Mouse (Mus musculus) forebrain, embryonic 14.5 days (tissue): ENCODE data around the gene Crtap. TPM values are rescaled to one million over a fixed set of nuclear protein-coding genes. Genes with fewer than 3 reads are reported as not detected.

Source experiments
- ATAC-seq: fragments of 200-750 bp; cut with Nextera tagmentation; 2 replicates; pipeline ENCODE4 v1.8.0; 2017; ENCODE audit warnings: mild to moderate bottlenecking, moderate library complexity
- DNase-seq: peaks from one replicate; pipeline ENCODE4 v3.0.0-alpha.2; 2015; ENCODE audit warnings: low spot score
- H3K27ac ChIP-seq: fragments of 300-500 bp; sonication (generic); 2 replicates; pipeline ENCODE4 v1.5.1; 2014; ENCODE audit warnings: low read depth, mild to moderate bottlenecking, control low read depth, low read length, moderate library complexity
- H3K27me3 ChIP-seq: fragments of 300-500 bp; sonication (generic); replicated peaks from 2 replicates; pipeline ENCODE4 v1.6.1; 2014; ENCODE audit warnings: low read length, control low read depth, mixed read lengths; ENCODE audit not compliant: control insufficient read depth, insufficient read depth
- H3K36me3 ChIP-seq: fragments of 300-500 bp; sonication (generic); 2 replicates; pipeline ENCODE4 v1.6.1; 2014; ENCODE audit warnings: low read length, control low read depth; ENCODE audit not compliant: control insufficient read depth, insufficient read depth
- H3K4me1 ChIP-seq: fragments of 300-500 bp; sonication (generic); 2 replicates; pipeline ENCODE4 v1.6.1; 2014; ENCODE audit warnings: antibody characterized with exemption, low read length, control low read depth; ENCODE audit not compliant: control insufficient read depth, insufficient read depth
- H3K4me2 ChIP-seq: fragments of 300-500 bp; sonication (generic); 2 replicates; pipeline ENCODE4 v1.6.1; 2014; ENCODE audit warnings: mild to moderate bottlenecking, control low read depth, low read length
- H3K4me3 ChIP-seq: fragments of 300-500 bp; sonication (generic); 2 replicates; pipeline ENCODE4 v1.5.1; 2014; ENCODE audit warnings: low read depth, low read length, control low read depth
- H3K9ac ChIP-seq: fragments of 300-500 bp; sonication (generic); 2 replicates; pipeline ENCODE4 v1.6.1; 2014; ENCODE audit warnings: mild to moderate bottlenecking, low read length, control low read depth, moderate library complexity
- H3K9me3 ChIP-seq: fragments of 300-500 bp; sonication (generic); replicated peaks from 2 replicates; pipeline ENCODE4 v1.6.1; 2016; ENCODE audit warnings: low read length, control low read depth, mixed read lengths; ENCODE audit not compliant: control insufficient read depth
- WGBS: fragments of 180-500 bp; shearing (Covaris S2); extraction: QIAGEN DNeasy Blood & Tissue Kit; methylation state at CpG from one replicate; pipeline ENCODE4 v1.1.7; 2014; 5-methylcytosine and 5-hydroxymethylcytosine counted together
- polyA plus RNA-seq: library from polyadenylated mRNA; unstranded; fragments of >200 nt; fragmentation: Nextera tagmentation; extraction: Ambion mirVana; gene quantifications from 2 replicates; pipeline ENCODE4 v1.2.1, GENCODE M21; 2014

Crtap gene
- polyA plus RNA-seq = 23.6 and 26.2 TPM in 2 replicates

DNA sequence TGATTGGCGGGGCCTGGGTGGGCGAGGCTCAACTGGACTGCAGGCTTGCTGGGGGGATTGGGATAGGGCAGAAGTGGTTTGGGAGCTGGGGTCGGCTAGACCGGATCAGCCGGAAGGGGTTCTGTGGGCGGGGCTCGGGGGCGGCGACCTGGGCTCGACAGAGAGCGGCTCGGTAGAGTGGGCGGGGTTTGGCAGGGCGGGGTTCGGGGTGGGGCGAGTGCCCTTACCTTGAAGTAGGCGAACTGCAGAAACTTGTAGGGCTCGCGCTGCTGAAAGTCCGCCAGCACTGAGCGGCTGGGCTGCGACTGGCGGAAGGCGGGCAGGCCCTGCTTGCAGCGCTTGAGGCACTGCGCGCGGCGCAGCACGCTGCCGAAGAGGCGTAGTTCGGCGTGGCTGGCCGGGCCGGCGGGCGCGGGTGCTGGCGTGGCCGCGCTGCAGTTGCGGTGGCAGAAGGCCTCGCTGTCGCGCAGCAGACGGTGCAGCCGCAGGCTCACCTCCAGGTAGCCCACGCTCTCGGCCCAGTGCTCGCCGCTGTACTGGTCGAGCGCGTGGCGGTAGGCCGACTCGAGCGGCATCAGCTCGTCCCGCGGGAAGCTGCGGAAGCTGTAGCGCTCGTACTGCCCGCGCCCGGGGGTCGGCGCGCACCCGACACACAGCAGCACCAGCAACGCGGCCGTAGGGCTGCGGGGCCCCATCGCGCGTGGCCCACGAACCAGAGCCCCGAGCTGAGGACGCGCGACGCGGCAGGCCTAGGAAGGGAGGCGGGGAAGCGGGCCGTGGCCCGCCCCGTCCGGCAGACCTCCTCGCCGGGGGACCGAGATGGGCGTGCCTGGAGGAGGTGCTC is at the start of gene Crtap:
Crtap (minus strand) TSS at position 771 of the 844 bp plus-strand sequence.
- no peaks in the 10 kb centered on the region for H3K9me3 ChIP-seq
- peak within 1 kb of the TSS; percentile 5; the same call in 1 of the 2 replicates for H3K27ac ChIP-seq
- H3K9ac ChIP-seq = peak within 1 kb of the TSS; percentile 78
- H3K4me2 ChIP-seq = peak within 1 kb of the TSS; percentile 86
- DNase-seq (peak; percentile 68), ATAC-seq (peak; percentile 77)
- WGBS = under 1% methylated on average over 88 of the region's 96 CpGs
- H3K4me1 ChIP-seq = no peaks in the 10 kb centered on the region
- H3K27me3 ChIP-seq = no peaks in the 10 kb centered on the region
- H3K36me3 ChIP-seq = no peaks in the 10 kb centered on the region
- peak within 1 kb of the TSS; percentile 70 for H3K4me3 ChIP-seq

DNA sequence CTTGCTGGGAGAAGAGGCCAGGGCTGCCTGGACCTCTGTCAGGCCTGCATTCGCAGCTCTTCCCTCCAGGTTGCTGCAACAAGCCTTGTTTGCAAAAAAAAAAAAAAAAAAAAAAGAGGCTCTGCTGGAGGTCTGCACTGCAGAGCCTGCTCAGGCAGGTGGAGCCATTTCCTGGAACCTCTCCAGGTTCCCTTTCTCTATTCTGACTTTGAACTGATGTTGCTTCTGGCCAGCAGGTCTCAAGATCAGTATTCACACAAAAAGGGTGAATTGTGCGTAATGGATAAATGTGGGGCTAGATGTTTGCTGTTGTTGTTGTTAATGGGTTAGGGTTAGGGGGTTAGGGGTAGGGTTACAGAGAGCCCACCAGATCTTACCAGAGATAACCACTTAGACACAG is 45.2 kb upstream of the Crtap start:
- no peak for ATAC-seq
- WGBS = 92% methylated on average over 2 of the region's 2 CpGs
- no peaks in the 10 kb centered on the region for H3K36me3 ChIP-seq

DNA sequence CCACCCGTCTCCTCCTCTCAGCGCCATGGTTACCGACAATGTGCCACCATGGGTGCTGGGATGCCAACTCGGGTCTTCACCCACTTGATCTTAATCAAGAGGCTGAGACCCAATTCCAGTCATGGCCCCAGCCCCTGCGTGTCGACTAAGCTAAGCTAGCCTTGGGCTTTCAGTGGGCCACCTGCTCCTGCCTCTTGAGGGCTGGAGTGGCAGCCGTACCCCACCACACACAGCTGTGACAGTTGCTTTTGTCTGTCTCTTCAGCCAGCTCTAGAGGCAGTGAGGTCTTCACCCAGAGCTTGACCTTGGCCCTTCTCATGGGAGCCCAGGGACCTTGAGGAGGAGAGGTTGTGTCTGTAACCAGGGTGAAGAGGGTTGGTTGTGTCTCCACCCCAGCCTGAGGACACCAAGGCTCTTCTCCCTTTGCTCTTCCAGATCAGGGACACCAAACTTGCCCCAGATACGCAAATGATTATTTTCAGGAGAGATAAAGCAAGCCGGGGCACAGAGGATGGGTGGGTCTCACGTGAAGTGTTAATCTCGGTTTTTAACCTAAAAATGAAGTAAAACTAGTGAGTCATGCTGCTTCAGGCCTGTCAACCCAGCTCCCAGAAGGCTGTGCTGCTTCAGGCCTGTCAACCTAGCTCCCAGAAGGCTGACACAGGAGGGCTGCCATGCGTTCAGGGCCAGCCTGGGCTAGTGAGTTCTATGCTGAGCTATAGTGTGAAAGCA is 37.8 kb upstream of the Crtap start:
- H3K4me2 ChIP-seq = no peak overlapping the region
- no peak for ATAC-seq
- H3K4me3 ChIP-seq = no peak overlapping the region
- H3K27ac ChIP-seq = no peak overlapping the region
- 0 out of 2 replicates have a peak, but pooled peaks cover 6% of the 10 kb centered on the region for H3K36me3 ChIP-seq
- no peaks in the 10 kb centered on the region for H3K9me3 ChIP-seq
- no peaks in the 10 kb centered on the region for H3K4me1 ChIP-seq
- no peaks in the 10 kb centered on the region for H3K27me3 ChIP-seq
- 91% methylated on average over 12 of the region's 12 CpGs for WGBS
- no peak overlapping the region for H3K9ac ChIP-seq
- no peak for DNase-seq

More for the DNA sequence above, 45.2 kb upstream of the Crtap start:
- no peaks in the 10 kb centered on the region for H3K27me3 ChIP-seq
- no peak overlapping the region for H3K27ac ChIP-seq
- 0 out of 2 replicates have a peak, but pooled peaks cover 5% of the 10 kb centered on the region for H3K9me3 ChIP-seq
- no peak overlapping the region for H3K9ac ChIP-seq
- no peak overlapping the region for H3K4me2 ChIP-seq
- no peak overlapping the region for H3K4me3 ChIP-seq
- no peak for DNase-seq
- H3K4me1 ChIP-seq = no peaks in the 10 kb centered on the region

DNA sequence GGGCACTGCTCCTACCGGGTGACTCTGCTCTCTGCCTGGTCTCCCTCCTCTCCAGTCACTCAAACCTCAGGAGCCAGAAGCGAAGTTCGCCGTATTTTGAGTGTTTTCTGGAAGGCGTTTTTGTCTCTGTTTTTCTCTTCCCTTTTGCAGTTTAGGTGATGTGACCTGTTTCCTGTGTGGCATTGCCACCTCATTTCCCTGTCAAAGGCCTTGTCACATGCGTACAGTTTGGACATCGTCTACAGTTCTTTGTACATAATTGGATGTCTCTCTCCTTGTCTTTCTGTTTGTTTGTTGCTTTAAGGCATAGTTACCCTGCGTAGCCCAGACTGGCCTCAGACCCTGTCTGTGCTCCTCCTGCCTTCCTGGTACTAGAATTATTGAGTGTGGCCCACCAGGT is 37.0 kb upstream of the Crtap start:
- Histone ChIP-seq H3K36me3 (0 out of 2 replicates have a peak, but pooled peaks cover 6% of the 10 kb centered on the region), H3K27me3 (no peaks in the 10 kb centered on the region)

DNA sequence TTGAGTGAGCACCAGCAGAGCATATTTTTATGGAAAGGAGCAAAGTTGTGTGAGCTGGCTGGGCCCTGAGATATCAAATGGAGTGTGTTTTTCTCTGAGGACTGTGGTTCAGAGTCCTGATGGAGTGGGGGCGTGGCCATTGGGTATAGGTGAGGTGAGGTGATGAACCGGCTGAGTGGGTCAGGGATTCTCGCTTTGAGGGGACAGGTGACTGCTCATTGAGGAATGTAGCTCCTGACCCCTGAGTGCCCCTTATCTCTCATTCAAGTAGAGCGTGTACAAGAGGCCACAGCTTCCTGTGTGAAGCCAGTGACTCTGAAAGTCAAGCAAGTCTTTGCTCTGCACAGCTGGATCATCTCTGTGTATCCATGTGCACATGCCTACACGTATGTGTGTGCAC is 35.7 kb upstream of the Crtap start:
- H3K9me3 ChIP-seq = no peaks in the 10 kb centered on the region
- no peak for DNase-seq
- no peak for ATAC-seq
- H3K4me1 ChIP-seq = no peaks in the 10 kb centered on the region
- H3K27me3 ChIP-seq = no peaks in the 10 kb centered on the region
- no peak overlapping the region for H3K9ac ChIP-seq
- no peak overlapping the region for H3K4me3 ChIP-seq
- 0 out of 2 replicates have a peak, but pooled peaks cover 6% of the 10 kb centered on the region for H3K36me3 ChIP-seq
- H3K4me2 ChIP-seq = no peak overlapping the region
- 90% methylated on average over 5 of the region's 5 CpGs for WGBS
- H3K27ac ChIP-seq = no peak overlapping the region

More for the DNA sequence above, 37.0 kb upstream of the Crtap start:
- DNase-seq = no peak
- H3K4me3 ChIP-seq = no peak overlapping the region
- H3K9ac ChIP-seq = no peak overlapping the region
- no peak overlapping the region for H3K4me2 ChIP-seq
- no peak for ATAC-seq
- no peaks in the 10 kb centered on the region for H3K9me3 ChIP-seq
- no peaks in the 10 kb centered on the region for H3K4me1 ChIP-seq
- 95% methylated on average over 8 of the region's 8 CpGs for WGBS
- H3K27ac ChIP-seq = no peak overlapping the region

DNA sequence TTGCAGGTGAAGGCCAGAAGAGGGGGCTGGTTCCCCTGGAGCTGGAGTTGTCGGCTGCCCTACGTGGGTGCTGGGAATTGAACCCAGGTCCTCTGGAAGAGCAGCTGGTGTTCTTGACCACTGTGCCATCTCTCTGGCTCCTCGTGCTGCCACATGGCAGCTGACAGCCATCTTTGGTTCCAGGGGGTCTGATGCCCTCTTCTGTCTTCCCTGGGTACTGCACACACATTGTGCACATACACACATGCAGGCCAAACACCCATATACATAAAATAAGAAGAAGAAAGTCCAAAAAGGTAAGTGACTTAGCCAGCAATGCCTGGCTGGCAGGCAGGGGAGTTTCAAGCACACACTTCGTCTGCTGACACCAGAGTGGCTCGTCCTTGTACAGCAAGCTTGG is 35.1 kb upstream of the Crtap start:
- 98% methylated on average over 5 of the region's 5 CpGs for WGBS
- no peaks in the 10 kb centered on the region for H3K27me3 ChIP-seq

DNA sequence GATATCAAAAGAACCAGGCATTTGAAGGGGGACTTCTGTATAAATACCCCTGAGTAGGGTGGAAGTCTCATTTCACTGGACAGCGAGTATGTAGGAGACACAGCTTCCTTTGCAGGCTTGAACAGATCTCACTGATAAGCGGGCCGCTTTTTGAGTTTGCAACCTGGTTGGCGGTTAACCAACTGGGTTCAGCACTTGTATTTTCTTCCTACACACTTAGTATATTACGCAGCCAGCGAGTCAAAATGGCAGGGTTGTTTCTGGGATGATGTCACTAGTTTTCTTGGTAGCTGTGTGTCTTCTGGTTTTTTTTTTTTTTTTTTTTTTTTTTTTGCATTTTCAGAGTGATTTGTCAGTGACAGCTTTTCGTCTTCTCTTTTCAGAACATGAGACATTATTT is 31.3 kb upstream of the Crtap start:
- ATAC-seq (no peak), DNase-seq (no peak)
- Histone ChIP-seq H3K27me3 (no peaks in the 10 kb centered on the region), H3K9me3 (no peaks in the 10 kb centered on the region), H3K36me3 (0 out of 2 replicates have a peak, but pooled peaks cover 6% of the 10 kb centered on the region), H3K9ac (no peak overlapping the region), H3K4me3 (no peak overlapping the region), H3K27ac (no peak overlapping the region), H3K4me1 (no peaks in the 10 kb centered on the region), H3K4me2 (no peak overlapping the region)
- 96% methylated on average over 7 of the region's 7 CpGs for WGBS

More for the DNA sequence above, 35.1 kb upstream of the Crtap start:
- Histone ChIP-seq H3K4me2 (no peak overlapping the region), H3K4me3 (no peak overlapping the region), H3K36me3 (0 out of 2 replicates have a peak, but pooled peaks cover 6% of the 10 kb centered on the region), H3K9me3 (no peaks in the 10 kb centered on the region), H3K27ac (no peak overlapping the region), H3K4me1 (no peaks in the 10 kb centered on the region), H3K9ac (no peak overlapping the region)
- ATAC-seq = no peak
- DNase-seq = no peak

DNA sequence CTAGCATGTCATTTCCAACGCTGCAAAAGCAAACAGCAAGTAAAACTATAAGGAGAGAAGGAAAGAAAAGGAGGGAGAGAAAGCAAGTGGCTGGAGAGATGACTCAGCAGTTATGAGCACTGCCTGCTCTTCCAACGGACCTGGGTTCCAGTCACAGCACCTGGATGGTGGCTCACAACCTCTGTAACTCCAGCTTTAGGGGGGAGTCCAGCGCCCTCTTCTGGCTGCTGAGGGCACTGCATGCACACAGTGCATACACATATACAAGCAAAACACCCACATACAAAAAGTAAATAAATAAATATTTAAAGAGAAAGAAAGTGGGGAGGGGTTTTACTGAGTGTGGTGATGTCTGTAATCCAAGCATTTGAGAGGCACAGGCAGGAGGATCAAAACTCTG is 30.6 kb upstream of the Crtap start:
- Histone ChIP-seq H3K4me2 (no peak overlapping the region), H3K27me3 (no peaks in the 10 kb centered on the region), H3K9ac (no peak overlapping the region), H3K4me1 (no peaks in the 10 kb centered on the region), H3K36me3 (0 out of 2 replicates have a peak, but pooled peaks cover 6% of the 10 kb centered on the region), H3K27ac (no peak overlapping the region), H3K4me3 (no peak overlapping the region), H3K9me3 (no peaks in the 10 kb centered on the region)
- DNase-seq (no peak), ATAC-seq (no peak)
- 75% methylated on average over 3 of the region's 3 CpGs for WGBS
